Mouse (Mus musculus) forebrain, embryonic 10.5 days (tissue): Measurements from ENCODE around the gene Fam131c. TPM values are rescaled to one million over a fixed set of nuclear protein-coding genes. Genes with fewer than 3 reads are reported as not detected.
A peak's percentile ranks its signal among the peaks of the same experiment; 100 is the strongest.

Experiments
- DNase-seq: peaks from one replicate; pipeline ENCODE4 v3.0.0-alpha.2; 2017; ENCODE audit warnings: low spot score; ENCODE audit errors: extremely low spot score
- H3K27ac ChIP-seq: fragments of 300-500 bp; sonication (generic); 2 replicates; pipeline ENCODE4 v1.5.1; 2016; ENCODE audit warnings: mild to moderate bottlenecking
- H3K27me3 ChIP-seq: fragments of 300-500 bp; sonication (generic); 2 replicates; pipeline ENCODE4 v1.6.1; 2016; ENCODE audit warnings: mild to moderate bottlenecking; ENCODE audit not compliant: poor library complexity, severe bottlenecking
- H3K36me3 ChIP-seq: fragments of 300-500 bp; sonication (generic); replicated peaks from 2 replicates; pipeline ENCODE4 v1.6.1; 2016; ENCODE audit warnings: mild to moderate bottlenecking, moderate library complexity
- H3K4me1 ChIP-seq: fragments of 300-500 bp; sonication (generic); 2 replicates; pipeline ENCODE4 v1.6.1; 2016
- H3K4me3 ChIP-seq: fragments of 300-500 bp; sonication (generic); 2 replicates; pipeline ENCODE4 v1.5.1; 2016; ENCODE audit warnings: mild to moderate bottlenecking, moderate library complexity
- H3K9me3 ChIP-seq: fragments of 300-500 bp; sonication (generic); 2 replicates; pipeline ENCODE4 v1.6.1; 2016; ENCODE audit warnings: mild to moderate bottlenecking, moderate library complexity
- WGBS: fragments of 180-500 bp; shearing (Covaris S2); methylation state at CpG from one replicate; pipeline ENCODE4 v1.1.7; 2016; 5-methylcytosine and 5-hydroxymethylcytosine counted together
- polyA plus RNA-seq: library from polyadenylated mRNA; unstranded; fragments of >200 nt; fragmentation: Nextera tagmentation; extraction: Ambion mirVana; gene quantifications from 2 replicates; pipeline ENCODE4 v1.2.1, GENCODE M21; 2016

The Fam131c gene
- polyA plus RNA-seq, 1 experiment from 2014 or later, result 0.55 TPM

GRCm38 (mm10) chr4:141421423-141421822 lies 53.4 kb downstream of the Fam131c start:
- Histone ChIP-seq H3K4me1 (peaks cover 29% of the 10 kb centered on the region), H3K9me3 (no peaks in the 10 kb centered on the region), H3K27me3 (peaks cover 55% of the 10 kb centered on the region), H3K27ac (0 out of 2 replicates have a peak overlapping the region, but pooled peaks have one; percentile 8), H3K4me3 (no peak overlapping the region), H3K36me3 (no peaks in the 10 kb centered on the region)
- WGBS, result 75% methylated on average over 14 of the region's 14 CpGs
- DNase-seq, result no peak

- Histone ChIP-seq H3K27me3 (peaks cover 69% of the 10 kb centered on the region), H3K27ac (no peak overlapping the region), H3K4me3 (no peak overlapping the region), H3K36me3 (no peaks in the 10 kb centered on the region), H3K9me3 (no peaks in the 10 kb centered on the region), H3K4me1 (peaks cover 31% of the 10 kb centered on the region)
- WGBS, result 84% methylated on average over 5 of the region's 5 CpGs
- no peak for DNase-seq
These were observed 54.8 kb downstream of the Fam131c start for GRCm38 (mm10) chr4:141422841-141423240.

- Histone ChIP-seq H3K9me3 (no peaks in the 10 kb centered on the region), H3K4me1 (peaks cover 31% of the 10 kb centered on the region), H3K4me3 (no peak overlapping the region), H3K36me3 (no peaks in the 10 kb centered on the region), H3K27ac (no peak overlapping the region), H3K27me3 (peaks cover 72% of the 10 kb centered on the region)
- WGBS, result 83% methylated on average over 5 of the region's 5 CpGs
- no peak for DNase-seq
These were observed 55.3 kb downstream of the Fam131c start for GRCm38 (mm10) chr4:141423288-141423687.

- Histone ChIP-seq H3K9me3 (no peaks in the 10 kb centered on the region), H3K36me3 (no peaks in the 10 kb centered on the region), H3K27ac (no peak overlapping the region), H3K4me1 (peaks cover 31% of the 10 kb centered on the region), H3K4me3 (no peak overlapping the region), H3K27me3 (peaks cover 72% of the 10 kb centered on the region)
- no peak for DNase-seq
- WGBS, result 90% methylated on average over 13 of the region's 13 CpGs
These were observed 55.8 kb downstream of the Fam131c start for GRCm38 (mm10) chr4:141423691-141424431.

- H3K4me3 ChIP-seq, result peak overlapping the region; percentile 56
- peak overlapping the region; percentile 49; the same call in 1 of the 2 replicates for H3K27ac ChIP-seq
- H3K9me3 ChIP-seq, result no peaks in the 10 kb centered on the region
- peaks cover 69% of the 10 kb centered on the region for H3K27me3 ChIP-seq
- H3K4me1 ChIP-seq, result peaks cover 24% of the 10 kb centered on the region
- H3K36me3 ChIP-seq, result no peaks in the 10 kb centered on the region
- no peak for DNase-seq
- 3% methylated on average over 36 of the region's 36 CpGs for WGBS
These were observed 57.8 kb downstream of the Fam131c start for GRCm38 (mm10) chr4:141425484-141426479.

- Histone ChIP-seq H3K9me3 (no peaks in the 10 kb centered on the region), H3K36me3 (no peaks in the 10 kb centered on the region), H3K27ac (no peak overlapping the region), H3K4me3 (no peak overlapping the region), H3K27me3 (peaks cover 56% of the 10 kb centered on the region), H3K4me1 (peaks cover 19% of the 10 kb centered on the region)
- DNase-seq, result no peak
- WGBS, result 86% methylated on average over 10 of the region's 10 CpGs
These were observed 59.1 kb downstream of the Fam131c start for GRCm38 (mm10) chr4:141426796-141427745.

- DNase-seq, result no peak
- no peak overlapping the region for H3K4me3 ChIP-seq
- H3K9me3 ChIP-seq, result no peaks in the 10 kb centered on the region
- WGBS, result 90% methylated on average over 13 of the region's 13 CpGs
- no peak overlapping the region for H3K27ac ChIP-seq
- H3K27me3 ChIP-seq, result peaks cover 50% of the 10 kb centered on the region
- peaks cover 19% of the 10 kb centered on the region for H3K4me1 ChIP-seq
- no peaks in the 10 kb centered on the region for H3K36me3 ChIP-seq
These were observed 59.9 kb downstream of the Fam131c start for GRCm38 (mm10) chr4:141427921-141428320.

GRCm38 (mm10) chr4:141429381-141429780 lies 61.4 kb downstream of the Fam131c start:
- Histone ChIP-seq H3K9me3 (no peaks in the 10 kb centered on the region), H3K4me1 (peaks cover 19% of the 10 kb centered on the region), H3K27ac (no peak overlapping the region), H3K36me3 (no peaks in the 10 kb centered on the region), H3K27me3 (peaks cover 38% of the 10 kb centered on the region), H3K4me3 (no peak overlapping the region)
- DNase-seq, result no peak
- WGBS, result 82% methylated on average over 6 of the region's 6 CpGs

- Histone ChIP-seq H3K27me3 (peaks cover 33% of the 10 kb centered on the region), H3K9me3 (no peaks in the 10 kb centered on the region), H3K4me1 (peaks cover 17% of the 10 kb centered on the region), H3K36me3 (no peaks in the 10 kb centered on the region), H3K4me3 (no peak overlapping the region), H3K27ac (no peak overlapping the region)
- no peak for DNase-seq
- WGBS, result 53% methylated on average over 9 of the region's 9 CpGs
These were observed 61.8 kb downstream of the Fam131c start for GRCm38 (mm10) chr4:141429847-141430246.

GRCm38 (mm10) chr4:141430997-141431396 lies 63.0 kb downstream of the Fam131c start:
- peaks cover 22% of the 10 kb centered on the region for H3K27me3 ChIP-seq
- no peaks in the 10 kb centered on the region for H3K36me3 ChIP-seq
- WGBS, result 49% methylated on average over 9 of the region's 9 CpGs

GRCm38 (mm10) chr4:141432666-141433065 lies 64.6 kb downstream of the Fam131c start:
- WGBS, result 79% methylated on average over 14 of the region's 14 CpGs
- peaks cover 5% of the 10 kb centered on the region for H3K27me3 ChIP-seq

More at GRCm38 (mm10) chr4:141430997-141431396, 63.0 kb downstream of the Fam131c start:
- Histone ChIP-seq H3K4me1 (peaks cover 6% of the 10 kb centered on the region), H3K4me3 (no peak overlapping the region), H3K27ac (no peak overlapping the region), H3K9me3 (no peaks in the 10 kb centered on the region)
- peak; percentile 60 for DNase-seq

GRCm38 (mm10) chr4:141433191-141433590 lies 65.2 kb downstream of the Fam131c start:
- Histone ChIP-seq H3K4me3 (no peak overlapping the region), H3K36me3 (no peaks in the 10 kb centered on the region), H3K27ac (no peak overlapping the region), H3K4me1 (no peaks in the 10 kb centered on the region), H3K27me3 (no peaks in the 10 kb centered on the region; the same call in 1 of the 2 replicates), H3K9me3 (no peaks in the 10 kb centered on the region)
- 84% methylated on average over 18 of the region's 18 CpGs for WGBS
- no peak for DNase-seq

More at GRCm38 (mm10) chr4:141432666-141433065, 64.6 kb downstream of the Fam131c start:
- H3K4me1 ChIP-seq, result no peaks in the 10 kb centered on the region
- H3K36me3 ChIP-seq, result no peaks in the 10 kb centered on the region
- no peak overlapping the region for H3K27ac ChIP-seq
- no peak for DNase-seq
- H3K4me3 ChIP-seq, result no peak overlapping the region
- H3K9me3 ChIP-seq, result no peaks in the 10 kb centered on the region
